Mouse (Mus musculus): ENCODE measurements around the gene Gm906.
"Not testable (repeated sequence)": the region's sequence is repeated elsewhere in the genome, so short reads cannot be mapped to it uniquely, and the experiment has no call there.

DNA sequence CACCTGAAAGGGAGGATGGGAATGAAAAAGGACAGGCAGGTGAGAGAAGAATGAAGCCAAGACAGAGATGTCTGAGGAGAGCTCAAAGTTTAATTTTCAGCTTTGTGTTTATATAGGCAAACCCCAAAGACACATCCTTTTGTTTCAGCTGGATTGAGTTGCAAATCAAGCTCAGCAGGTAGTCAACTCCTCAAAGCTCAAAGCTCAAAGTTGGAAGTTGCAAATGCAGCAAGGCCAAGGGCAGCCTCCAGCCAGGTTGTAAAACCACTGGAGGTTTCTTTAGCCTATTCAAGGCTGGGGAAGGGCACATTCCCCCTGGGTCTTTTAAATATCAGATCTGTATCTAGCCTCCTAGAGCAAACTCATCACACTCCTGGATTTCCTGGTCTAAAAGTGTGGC, 39.9 kb downstream of the Gm906 start:
- TF ChIP-seq POLR2A (IDR thresholded peaks at IDR 0.05; ENCODE audit: insufficient read depth, low read depth, low read length); CTCF (IDR thresholded peaks at IDR 0.05); EP300 (IDR thresholded peaks at IDR 0.05; ENCODE audit: insufficient read depth, low read depth, low read length): not testable (repeated sequence)
